Mouse (Mus musculus): Measurements from ENCODE around the gene Adtrp. TPM values are rescaled to one million over a fixed set of nuclear protein-coding genes. Genes with fewer than 3 reads are reported as not detected.

The Adtrp gene
- polyA plus RNA-seq, 1 experiment from 2014 or later = 0.21 TPM

GRCm38 (mm10) chr13:41825379-41825966 lies 22.0 kb downstream of the Adtrp start:
- WGBS = 61% methylated on average over 11 of the region's 11 CpGs
- Histone ChIP-seq H3K36me3 (no peaks in the 10 kb centered on the region), H3K27me3 (no peaks in the 10 kb centered on the region), H3K9me3 (no peaks in the 10 kb centered on the region), H3K4me1 (peaks cover 5% of the 10 kb centered on the region; the same call in 1 of the 2 replicates), H3K4me3 (no peak overlapping the region), H3K4me2 (no peak overlapping the region), H3K27ac (no peak overlapping the region), H3K9ac (no peak overlapping the region)
- ATAC-seq (ENCODE audit: borderline replicate concordance, extremely low read depth, low FRiP score, low TSS enrichment) = no peak

GRCm38 (mm10) chr13:41823077-41823476 lies 24.4 kb downstream of the Adtrp start:
- Histone ChIP-seq H3K36me3 (no peaks in the 10 kb centered on the region), H3K27ac (no peak overlapping the region), H3K4me1 (no peaks in the 10 kb centered on the region), H3K9ac (no peak overlapping the region), H3K27me3 (no peaks in the 10 kb centered on the region), H3K4me3 (no peak overlapping the region), H3K4me2 (no peak overlapping the region), H3K9me3 (no peaks in the 10 kb centered on the region)
- 65% methylated on average over 3 of the region's 3 CpGs for WGBS
- ATAC-seq (ENCODE audit: borderline replicate concordance, extremely low read depth, low FRiP score, low TSS enrichment) = no peak

DNA sequence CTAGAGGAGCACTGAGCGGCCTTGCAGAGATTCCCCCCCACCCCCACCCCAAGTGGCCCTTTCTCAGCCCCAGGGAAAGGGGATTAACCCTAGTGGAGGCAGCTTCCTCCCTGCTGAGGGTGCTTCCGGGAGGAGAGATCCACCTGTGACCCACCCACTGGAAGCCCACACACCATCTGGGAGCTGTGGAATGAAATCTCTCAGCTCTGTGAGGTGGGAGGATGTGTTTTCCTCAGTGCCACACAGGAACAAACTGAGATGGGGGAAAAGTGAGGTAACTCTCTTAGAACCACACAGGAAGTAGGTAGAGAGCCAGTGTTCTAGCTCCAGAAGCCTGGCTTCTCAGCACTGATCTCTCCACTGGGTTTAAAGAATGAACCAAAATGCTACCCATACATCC lies 24.9 kb downstream of the Adtrp start:
- Histone ChIP-seq H3K9me3 (no peaks in the 10 kb centered on the region), H3K36me3 (no peaks in the 10 kb centered on the region), H3K9ac (no peak overlapping the region), H3K4me1 (no peaks in the 10 kb centered on the region), H3K27ac (no peak overlapping the region), H3K4me2 (no peak overlapping the region), H3K4me3 (no peak overlapping the region), H3K27me3 (no peaks in the 10 kb centered on the region)
- 34% methylated on average over 2 of the region's 2 CpGs for WGBS
- no peak for ATAC-seq (ENCODE audit: borderline replicate concordance, extremely low read depth, low FRiP score, low TSS enrichment)

DNA sequence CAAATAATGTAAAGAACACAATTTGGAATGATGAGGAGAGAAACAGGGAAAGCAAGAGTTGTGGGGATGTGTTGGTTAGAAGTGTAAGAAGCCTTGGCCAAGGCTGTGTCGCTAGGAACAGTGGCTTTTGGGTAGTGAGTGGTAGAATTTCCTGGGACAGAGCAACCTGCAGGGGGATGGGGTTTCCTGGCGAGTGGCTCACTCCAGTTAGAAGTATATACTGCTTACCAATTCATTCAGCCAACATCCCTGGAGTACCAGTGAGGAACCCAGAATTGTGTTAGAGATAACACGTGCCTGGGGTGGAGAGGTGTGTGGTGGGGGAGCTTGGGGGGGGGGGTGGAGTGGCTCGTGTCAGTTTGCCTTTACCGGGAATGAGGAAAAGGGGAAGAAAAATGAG lies 25.4 kb downstream of the Adtrp start:
- no peak overlapping the region for H3K4me2 ChIP-seq
- H3K27ac ChIP-seq = no peak overlapping the region
- 31% methylated on average over 5 of the region's 5 CpGs for WGBS

DNA sequence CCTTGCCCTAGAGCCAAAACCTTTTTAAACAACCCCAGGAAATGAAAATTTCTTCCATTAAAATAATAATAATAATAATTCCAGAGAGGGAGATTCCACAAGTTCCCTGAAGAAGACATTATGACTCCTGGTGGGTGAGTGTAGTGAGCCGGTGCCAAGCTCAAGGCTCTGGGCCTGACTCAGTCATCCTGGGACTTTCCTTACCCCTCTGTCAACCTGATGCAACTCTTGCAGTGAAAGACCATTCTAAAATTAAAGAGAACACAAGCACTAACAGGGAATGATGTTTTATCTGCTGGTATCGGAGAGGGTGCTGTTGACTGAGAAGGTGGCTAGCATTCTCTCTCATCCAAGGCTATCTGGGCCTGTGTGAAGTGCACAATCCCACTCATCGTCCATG lies 26.5 kb downstream of the Adtrp start:
- no peak for ATAC-seq (ENCODE audit: borderline replicate concordance, extremely low read depth, low FRiP score, low TSS enrichment)
- Histone ChIP-seq H3K4me1 (no peaks in the 10 kb centered on the region), H3K27ac (no peak overlapping the region), H3K27me3 (no peaks in the 10 kb centered on the region), H3K4me3 (no peak overlapping the region), H3K36me3 (no peaks in the 10 kb centered on the region), H3K9ac (no peak overlapping the region), H3K4me2 (no peak overlapping the region), H3K9me3 (no peaks in the 10 kb centered on the region)
- 86% methylated on average over 3 of the region's 3 CpGs for WGBS

More for the DNA sequence above, 25.4 kb downstream of the Adtrp start:
- no peaks in the 10 kb centered on the region for H3K36me3 ChIP-seq
- H3K9me3 ChIP-seq = no peaks in the 10 kb centered on the region
- no peak overlapping the region for H3K4me3 ChIP-seq
- no peaks in the 10 kb centered on the region for H3K4me1 ChIP-seq
- no peak for ATAC-seq (ENCODE audit: borderline replicate concordance, extremely low read depth, low FRiP score, low TSS enrichment)
- no peak overlapping the region for H3K9ac ChIP-seq
- H3K27me3 ChIP-seq = no peaks in the 10 kb centered on the region

GRCm38 (mm10) chr13:41819918-41820317 lies 27.6 kb downstream of the Adtrp start:
- H3K9ac ChIP-seq = no peak overlapping the region
- no peaks in the 10 kb centered on the region for H3K36me3 ChIP-seq
- no peaks in the 10 kb centered on the region for H3K27me3 ChIP-seq
- H3K4me1 ChIP-seq = no peaks in the 10 kb centered on the region
- no peak overlapping the region for H3K27ac ChIP-seq
- 80% methylated on average over 4 of the region's 4 CpGs for WGBS
- ATAC-seq (ENCODE audit: borderline replicate concordance, extremely low read depth, low FRiP score, low TSS enrichment) = no peak
- no peak overlapping the region for H3K4me3 ChIP-seq
- no peak overlapping the region for H3K4me2 ChIP-seq
- H3K9me3 ChIP-seq = no peaks in the 10 kb centered on the region

GRCm38 (mm10) chr13:41819484-41819883 lies 28.0 kb downstream of the Adtrp start:
- no peaks in the 10 kb centered on the region for H3K9me3 ChIP-seq
- no peaks in the 10 kb centered on the region for H3K36me3 ChIP-seq
- WGBS = 89% methylated on average over 4 of the region's 4 CpGs
- no peak overlapping the region for H3K4me2 ChIP-seq
- no peak overlapping the region for H3K4me3 ChIP-seq
- H3K4me1 ChIP-seq = no peaks in the 10 kb centered on the region
- ATAC-seq (ENCODE audit: borderline replicate concordance, extremely low read depth, low FRiP score, low TSS enrichment) = no peak
- no peak overlapping the region for H3K27ac ChIP-seq
- H3K27me3 ChIP-seq = no peaks in the 10 kb centered on the region
- no peak overlapping the region for H3K9ac ChIP-seq

- 54% methylated on average over 4 of the region's 4 CpGs for WGBS
- Histone ChIP-seq H3K9me3 (no peaks in the 10 kb centered on the region), H3K4me3 (no peak overlapping the region), H3K36me3 (no peaks in the 10 kb centered on the region), H3K27me3 (no peaks in the 10 kb centered on the region), H3K4me1 (no peaks in the 10 kb centered on the region), H3K9ac (no peak overlapping the region), H3K27ac (no peak overlapping the region), H3K4me2 (no peak overlapping the region)
- no peak for ATAC-seq (ENCODE audit: borderline replicate concordance, extremely low read depth, low FRiP score, low TSS enrichment)
Measured at GRCm38 (mm10) chr13:41817583-41817982, 29.9 kb downstream of the Adtrp start.

GRCm38 (mm10) chr13:41816643-41817042 lies 30.8 kb downstream of the Adtrp start:
- H3K27me3 ChIP-seq = no peaks in the 10 kb centered on the region
- no peaks in the 10 kb centered on the region for H3K9me3 ChIP-seq
- WGBS = 93% methylated on average over 4 of the region's 4 CpGs
- H3K4me3 ChIP-seq = no peak overlapping the region
- H3K27ac ChIP-seq = no peak overlapping the region
- H3K4me2 ChIP-seq = no peak overlapping the region
- no peaks in the 10 kb centered on the region for H3K36me3 ChIP-seq
- ATAC-seq (ENCODE audit: borderline replicate concordance, extremely low read depth, low FRiP score, low TSS enrichment) = no peak
- no peak overlapping the region for H3K9ac ChIP-seq
- H3K4me1 ChIP-seq = no peaks in the 10 kb centered on the region

DNA sequence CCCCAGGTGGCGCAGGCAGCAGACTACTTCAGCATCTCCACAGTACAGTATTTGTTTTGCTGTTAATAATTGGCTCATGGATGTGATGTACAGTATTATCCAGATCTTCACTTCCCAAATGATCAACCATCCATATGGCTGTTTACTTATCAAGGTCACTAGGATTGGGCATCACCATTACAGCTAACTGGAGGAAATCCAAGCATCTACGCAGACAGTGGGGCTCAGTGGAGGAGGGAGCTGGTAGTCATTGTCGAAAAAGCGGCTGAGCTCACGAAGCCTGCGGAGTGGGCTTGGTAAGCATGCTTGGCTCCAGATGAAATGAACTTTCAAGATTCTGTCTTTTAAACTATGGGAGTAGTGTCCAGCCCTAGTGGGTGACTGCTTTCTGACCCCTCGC lies 36.7 kb downstream of the Adtrp start:
- Histone ChIP-seq H3K9ac (no peak overlapping the region), H3K4me3 (no peak overlapping the region), H3K36me3 (no peaks in the 10 kb centered on the region), H3K27me3 (no peaks in the 10 kb centered on the region), H3K27ac (no peak overlapping the region), H3K9me3 (no peaks in the 10 kb centered on the region), H3K4me1 (no peaks in the 10 kb centered on the region), H3K4me2 (no peak overlapping the region)
- ATAC-seq (ENCODE audit: borderline replicate concordance, extremely low read depth, low FRiP score, low TSS enrichment) = no peak
- 76% methylated on average over 7 of the region's 7 CpGs for WGBS

DNA sequence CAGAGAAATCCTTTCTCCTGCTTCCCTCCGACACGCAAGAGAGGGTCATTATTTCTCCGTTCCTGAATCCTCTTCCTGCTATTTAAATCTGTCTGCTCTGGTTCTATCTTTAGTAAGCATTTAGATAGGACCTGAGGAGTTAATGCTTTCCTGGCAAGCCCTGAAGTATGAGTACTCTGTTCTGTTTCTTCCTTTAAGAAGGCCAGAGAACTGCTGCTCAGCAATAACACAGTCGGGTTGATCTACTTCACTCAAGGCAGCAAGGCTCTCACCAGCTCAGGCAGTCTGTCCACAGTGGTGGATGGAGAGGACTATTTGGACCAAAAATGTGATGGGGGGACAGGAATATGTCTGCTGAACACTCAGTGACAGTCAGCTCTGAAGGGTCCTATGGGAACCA lies 39.7 kb downstream of the Adtrp start:
- ATAC-seq (ENCODE audit: borderline replicate concordance, extremely low read depth, low FRiP score, low TSS enrichment) = no peak
- no peak overlapping the region for H3K27ac ChIP-seq
- H3K9ac ChIP-seq = no peak overlapping the region

GRCm38 (mm10) chr13:41807300-41807699 lies 40.2 kb downstream of the Adtrp start:
- Histone ChIP-seq H3K27me3 (no peaks in the 10 kb centered on the region), H3K27ac (no peak overlapping the region), H3K9ac (no peak overlapping the region), H3K4me1 (0 out of 2 replicates have a peak, but pooled peaks cover under 1% of the 10 kb centered on the region), H3K4me3 (no peak overlapping the region), H3K36me3 (no peaks in the 10 kb centered on the region), H3K4me2 (no peak overlapping the region), H3K9me3 (no peaks in the 10 kb centered on the region)
- no peak for ATAC-seq (ENCODE audit: borderline replicate concordance, extremely low read depth, low FRiP score, low TSS enrichment)
- 79% methylated on average over 4 of the region's 4 CpGs for whole genome bisulfite sequencing

More for the DNA sequence above, 39.7 kb downstream of the Adtrp start:
- H3K9me3 ChIP-seq = no peaks in the 10 kb centered on the region
- no peak overlapping the region for H3K4me3 ChIP-seq
- no peaks in the 10 kb centered on the region for H3K27me3 ChIP-seq
- 70% methylated on average over 4 of the region's 4 CpGs for WGBS
- no peak overlapping the region for H3K4me2 ChIP-seq
- no peaks in the 10 kb centered on the region for H3K4me1 ChIP-seq
- no peaks in the 10 kb centered on the region for H3K36me3 ChIP-seq
